Mouse (Mus musculus): ENCODE results near the gene Unc5a. TPM values are rescaled to one million over a fixed set of nuclear protein-coding genes. Genes with fewer than 3 reads are reported as not detected.

The Unc5a gene
- polyA plus RNA-seq (2012; rRNA removed): 37.7 and 41.0 TPM in 2 replicates

GRCm38 (mm10) chr13:54948531-54949493, at the start of gene Unc5a:
Gene Unc5a (plus strand): TSS chr13:54949411.
- TF ChIP-seq CTCF (IDR thresholded peaks at IDR 0.05; ENCODE audit: borderline replicate concordance, insufficient read depth, low read depth, low read length) (no peak), POLR2A (IDR thresholded peaks at IDR 0.05; ENCODE audit: borderline replicate concordance, insufficient read depth, low read length) (peak; percentile 39; the same call in 1 of the 2 replicates)
- H3K4me3 ChIP-seq (replicated peaks; ENCODE audit: insufficient read depth, low read depth, low read length): peak within 1 kb of the TSS; percentile 99
- no peaks in the 10 kb centered on the region for H3K27me3 ChIP-seq (ENCODE audit: control insufficient read depth, insufficient read depth, low read length)
- peak; percentile 86 to 92 for DNase-seq
- peaks cover 45% of the 10 kb centered on the region for H3K4me1 ChIP-seq (ENCODE audit: control insufficient read depth, insufficient read depth, low read length)
- peak within 1 kb of the TSS; percentile 99 for H3K27ac ChIP-seq (ENCODE audit: insufficient read depth, low read length)
- WGBS: 1% methylated on average over 89 of the region's 91 CpGs

GRCm38 (mm10) chr13:54912053-54912452, 37.2 kb upstream of the Unc5a start:
- Histone ChIP-seq H3K27ac (ENCODE audit: insufficient read depth, low read length) (no peak overlapping the region), H3K27me3 (ENCODE audit: control insufficient read depth, insufficient read depth, low read length) (no peaks in the 10 kb centered on the region), H3K4me3 (replicated peaks; ENCODE audit: insufficient read depth, low read depth, low read length) (no peak overlapping the region), H3K4me1 (ENCODE audit: control insufficient read depth, insufficient read depth, low read length) (no peaks in the 10 kb centered on the region)
- 25% methylated on average over 17 of the region's 17 CpGs for WGBS
- TF ChIP-seq POLR2A (IDR thresholded peaks at IDR 0.05; ENCODE audit: borderline replicate concordance, insufficient read depth, low read length): no peak
- no peak for TF ChIP-seq CTCF (IDR thresholded peaks at IDR 0.05; ENCODE audit: borderline replicate concordance, insufficient read depth, low read depth, low read length)
- DNase-seq: peak in 1 of 2 experiments; percentile 23

GRCm38 (mm10) chr13:54912894-54913621, 36.2 kb upstream of the Unc5a start:
- TF ChIP-seq CTCF (IDR thresholded peaks at IDR 0.05; ENCODE audit: borderline replicate concordance, insufficient read depth, low read depth, low read length): no peak
- no peak for TF ChIP-seq POLR2A (IDR thresholded peaks at IDR 0.05; ENCODE audit: borderline replicate concordance, insufficient read depth, low read length)
- H3K4me1 ChIP-seq (ENCODE audit: control insufficient read depth, insufficient read depth, low read length): no peaks in the 10 kb centered on the region
- no peak overlapping the region for H3K27ac ChIP-seq (ENCODE audit: insufficient read depth, low read length)
- no peak for DNase-seq
- 53% methylated on average over 16 of the region's 16 CpGs for WGBS
- H3K4me3 ChIP-seq (replicated peaks; ENCODE audit: insufficient read depth, low read depth, low read length): no peak overlapping the region
- no peaks in the 10 kb centered on the region for H3K27me3 ChIP-seq (ENCODE audit: control insufficient read depth, insufficient read depth, low read length)

GRCm38 (mm10) chr13:54916644-54917043, 32.6 kb upstream of the Unc5a start:
- Histone ChIP-seq H3K27ac (ENCODE audit: insufficient read depth, low read length) (no peak overlapping the region), H3K4me1 (ENCODE audit: control insufficient read depth, insufficient read depth, low read length) (no peaks in the 10 kb centered on the region), H3K4me3 (replicated peaks; ENCODE audit: insufficient read depth, low read depth, low read length) (no peak overlapping the region), H3K27me3 (ENCODE audit: control insufficient read depth, insufficient read depth, low read length) (no peaks in the 10 kb centered on the region)
- WGBS: 83% methylated on average over 5 of the region's 5 CpGs
- DNase-seq: no peak
- no peak for TF ChIP-seq CTCF (IDR thresholded peaks at IDR 0.05; ENCODE audit: borderline replicate concordance, insufficient read depth, low read depth, low read length)
- no peak for TF ChIP-seq POLR2A (IDR thresholded peaks at IDR 0.05; ENCODE audit: borderline replicate concordance, insufficient read depth, low read length)

- DNase-seq: no peak
- WGBS: 79% methylated on average over 8 of the region's 8 CpGs
Observed at GRCm38 (mm10) chr13:54918910-54919309, 30.3 kb upstream of the Unc5a start.

GRCm38 (mm10) chr13:54919666-54920065, 29.5 kb upstream of the Unc5a start:
- Histone ChIP-seq H3K4me3 (replicated peaks; ENCODE audit: insufficient read depth, low read depth, low read length) (no peak overlapping the region), H3K27me3 (ENCODE audit: control insufficient read depth, insufficient read depth, low read length) (no peaks in the 10 kb centered on the region), H3K27ac (ENCODE audit: insufficient read depth, low read length) (no peak overlapping the region), H3K4me1 (ENCODE audit: control insufficient read depth, insufficient read depth, low read length) (no peaks in the 10 kb centered on the region)
- WGBS: 55% methylated on average over 5 of the region's 5 CpGs
- TF ChIP-seq CTCF (IDR thresholded peaks at IDR 0.05; ENCODE audit: borderline replicate concordance, insufficient read depth, low read depth, low read length): no peak
- no peak for TF ChIP-seq POLR2A (IDR thresholded peaks at IDR 0.05; ENCODE audit: borderline replicate concordance, insufficient read depth, low read length)
- DNase-seq: no peak

More at GRCm38 (mm10) chr13:54918910-54919309, 30.3 kb upstream of the Unc5a start:
- Histone ChIP-seq H3K4me3 (replicated peaks; ENCODE audit: insufficient read depth, low read depth, low read length) (no peak overlapping the region), H3K27me3 (ENCODE audit: control insufficient read depth, insufficient read depth, low read length) (no peaks in the 10 kb centered on the region), H3K27ac (ENCODE audit: insufficient read depth, low read length) (no peak overlapping the region), H3K4me1 (ENCODE audit: control insufficient read depth, insufficient read depth, low read length) (no peaks in the 10 kb centered on the region)
- TF ChIP-seq POLR2A (IDR thresholded peaks at IDR 0.05; ENCODE audit: borderline replicate concordance, insufficient read depth, low read length): no peak
- TF ChIP-seq CTCF (IDR thresholded peaks at IDR 0.05; ENCODE audit: borderline replicate concordance, insufficient read depth, low read depth, low read length): no peak

- Histone ChIP-seq H3K4me3 (replicated peaks; ENCODE audit: insufficient read depth, low read depth, low read length) (no peak overlapping the region), H3K4me1 (ENCODE audit: control insufficient read depth, insufficient read depth, low read length) (peaks cover 4% of the 10 kb centered on the region), H3K27me3 (ENCODE audit: control insufficient read depth, insufficient read depth, low read length) (no peaks in the 10 kb centered on the region), H3K27ac (ENCODE audit: insufficient read depth, low read length) (no peak overlapping the region)
- TF ChIP-seq POLR2A (IDR thresholded peaks at IDR 0.05; ENCODE audit: borderline replicate concordance, insufficient read depth, low read length): no peak
- no peak for TF ChIP-seq CTCF (IDR thresholded peaks at IDR 0.05; ENCODE audit: borderline replicate concordance, insufficient read depth, low read depth, low read length)
- 72% methylated on average over 9 of the region's 9 CpGs for WGBS
- no peak for DNase-seq
Observed at GRCm38 (mm10) chr13:54921700-54922099, 27.5 kb upstream of the Unc5a start.
